Mouse (Mus musculus): ENCODE data around the gene Pcna. TPM values are rescaled to one million over a fixed set of nuclear protein-coding genes. Genes with fewer than 3 reads are reported as not detected.

Gene Pcna
- polyA plus RNA-seq, 1 experiment = 66.3 TPM

- TF ChIP-seq CTCF (IDR thresholded peaks at IDR 0.05; ENCODE audit: extremely low read depth, insufficient read depth, low read length) (no peak), POLR2A (IDR thresholded peaks at IDR 0.05; ENCODE audit: extremely low read depth, insufficient read depth, low read length) (no peak)
- Histone ChIP-seq H3K27ac (ENCODE audit: insufficient read depth, low read length) (no peak overlapping the region), H3K4me1 (ENCODE audit: control insufficient read depth, insufficient read depth, low read length) (no peaks in the 10 kb centered on the region), H3K4me3 (ENCODE audit: insufficient read depth, low read length) (no peak overlapping the region)
These were observed 17.1 kb downstream of the Pcna start for GRCm38 (mm10) chr2:132235975-132236374.

- TF ChIP-seq CTCF (IDR thresholded peaks at IDR 0.05; ENCODE audit: extremely low read depth, insufficient read depth, low read length) (no peak), POLR2A (IDR thresholded peaks at IDR 0.05; ENCODE audit: extremely low read depth, insufficient read depth, low read length) (no peak)
- Histone ChIP-seq H3K27ac (ENCODE audit: insufficient read depth, low read length) (no peak overlapping the region), H3K4me1 (ENCODE audit: control insufficient read depth, insufficient read depth, low read length) (no peaks in the 10 kb centered on the region), H3K4me3 (ENCODE audit: insufficient read depth, low read length) (no peak overlapping the region)
These were observed 17.8 kb downstream of the Pcna start for GRCm38 (mm10) chr2:132235291-132235690.

GRCm38 (mm10) chr2:132233985-132234765, 18.9 kb downstream of the Pcna start:
- Histone ChIP-seq H3K27ac (ENCODE audit: insufficient read depth, low read length) (no peak overlapping the region), H3K4me1 (ENCODE audit: control insufficient read depth, insufficient read depth, low read length) (no peaks in the 10 kb centered on the region), H3K4me3 (ENCODE audit: insufficient read depth, low read length) (no peak overlapping the region)
- TF ChIP-seq CTCF (IDR thresholded peaks at IDR 0.05; ENCODE audit: extremely low read depth, insufficient read depth, low read length) (no peak), POLR2A (IDR thresholded peaks at IDR 0.05; ENCODE audit: extremely low read depth, insufficient read depth, low read length) (no peak)

GRCm38 (mm10) chr2:132232413-132232945, 20.6 kb downstream of the Pcna start:
- TF ChIP-seq CTCF (IDR thresholded peaks at IDR 0.05; ENCODE audit: extremely low read depth, insufficient read depth, low read length) (no peak), POLR2A (IDR thresholded peaks at IDR 0.05; ENCODE audit: extremely low read depth, insufficient read depth, low read length) (no peak)

GRCm38 (mm10) chr2:132224359-132224758, 28.8 kb downstream of the Pcna start:
- TF ChIP-seq POLR2A (IDR thresholded peaks at IDR 0.05; ENCODE audit: extremely low read depth, insufficient read depth, low read length) = no peak
- TF ChIP-seq CTCF (IDR thresholded peaks at IDR 0.05; ENCODE audit: extremely low read depth, insufficient read depth, low read length) = no peak
- Histone ChIP-seq H3K27ac (ENCODE audit: insufficient read depth, low read length) (no peak overlapping the region), H3K4me1 (ENCODE audit: control insufficient read depth, insufficient read depth, low read length) (peaks cover 6% of the 10 kb centered on the region), H3K4me3 (ENCODE audit: insufficient read depth, low read length) (no peak overlapping the region)

More at GRCm38 (mm10) chr2:132232413-132232945, 20.6 kb downstream of the Pcna start:
- Histone ChIP-seq H3K4me1 (ENCODE audit: control insufficient read depth, insufficient read depth, low read length) (no peaks in the 10 kb centered on the region), H3K4me3 (ENCODE audit: insufficient read depth, low read length) (no peak overlapping the region), H3K27ac (ENCODE audit: insufficient read depth, low read length) (no peak overlapping the region)

GRCm38 (mm10) chr2:132221611-132222073, 31.5 kb downstream of the Pcna start:
- peaks cover 6% of the 10 kb centered on the region for H3K4me1 ChIP-seq (ENCODE audit: control insufficient read depth, insufficient read depth, low read length)
- H3K27ac ChIP-seq (ENCODE audit: insufficient read depth, low read length) = peak overlapping the region; percentile 82
- TF ChIP-seq POLR2A (IDR thresholded peaks at IDR 0.05; ENCODE audit: extremely low read depth, insufficient read depth, low read length) (no peak), CTCF (IDR thresholded peaks at IDR 0.05; ENCODE audit: extremely low read depth, insufficient read depth, low read length) (no peak)
- no peak overlapping the region for H3K4me3 ChIP-seq (ENCODE audit: insufficient read depth, low read length)

- Histone ChIP-seq H3K4me3 (ENCODE audit: insufficient read depth, low read length) (no peak overlapping the region), H3K27ac (ENCODE audit: insufficient read depth, low read length) (no peak overlapping the region), H3K4me1 (ENCODE audit: control insufficient read depth, insufficient read depth, low read length) (no peaks in the 10 kb centered on the region)
- TF ChIP-seq CTCF (IDR thresholded peaks at IDR 0.05; ENCODE audit: extremely low read depth, insufficient read depth, low read length) = no peak
- no peak for TF ChIP-seq POLR2A (IDR thresholded peaks at IDR 0.05; ENCODE audit: extremely low read depth, insufficient read depth, low read length)
These were observed 41.0 kb downstream of the Pcna start for GRCm38 (mm10) chr2:132211995-132212656.

GRCm38 (mm10) chr2:132210806-132211312, 42.3 kb downstream of the Pcna start:
- Histone ChIP-seq H3K27ac (ENCODE audit: insufficient read depth, low read length) (no peak overlapping the region), H3K4me1 (ENCODE audit: control insufficient read depth, insufficient read depth, low read length) (no peaks in the 10 kb centered on the region), H3K4me3 (ENCODE audit: insufficient read depth, low read length) (no peak overlapping the region)
- TF ChIP-seq CTCF (IDR thresholded peaks at IDR 0.05; ENCODE audit: extremely low read depth, insufficient read depth, low read length) = no peak
- TF ChIP-seq POLR2A (IDR thresholded peaks at IDR 0.05; ENCODE audit: extremely low read depth, insufficient read depth, low read length) = no peak

- Histone ChIP-seq H3K4me3 (ENCODE audit: insufficient read depth, low read length) (no peak overlapping the region), H3K27ac (ENCODE audit: insufficient read depth, low read length) (no peak overlapping the region), H3K4me1 (ENCODE audit: control insufficient read depth, insufficient read depth, low read length) (no peaks in the 10 kb centered on the region)
- TF ChIP-seq POLR2A (IDR thresholded peaks at IDR 0.05; ENCODE audit: extremely low read depth, insufficient read depth, low read length) = no peak
These were observed 44.8 kb downstream of the Pcna start for GRCm38 (mm10) chr2:132208246-132208881.

Measured in cortical plate, adult 2 months (tissue).